Mouse (Mus musculus) CD4-positive, CD25-positive, alpha-beta regulatory T cell, adult 4 months (primary cell): ENCODE results near the gene Fstl4. TPM values are rescaled to one million over a fixed set of nuclear protein-coding genes. Genes with fewer than 3 reads are reported as not detected.

ENCODE experiments used
- ATAC-seq: one replicate; pipeline ENCODE4 v1.8.0; 2017
- polyA plus RNA-seq, 2 experiments: library from polyadenylated mRNA; unstranded; fragments of 100-300 nt; shearing (Covaris generic); gene quantifications; one replicate each; pipeline ENCODE4 v1.2.1; 2017

Gene Fstl4
- polyA plus RNA-seq: not detected

DNA sequence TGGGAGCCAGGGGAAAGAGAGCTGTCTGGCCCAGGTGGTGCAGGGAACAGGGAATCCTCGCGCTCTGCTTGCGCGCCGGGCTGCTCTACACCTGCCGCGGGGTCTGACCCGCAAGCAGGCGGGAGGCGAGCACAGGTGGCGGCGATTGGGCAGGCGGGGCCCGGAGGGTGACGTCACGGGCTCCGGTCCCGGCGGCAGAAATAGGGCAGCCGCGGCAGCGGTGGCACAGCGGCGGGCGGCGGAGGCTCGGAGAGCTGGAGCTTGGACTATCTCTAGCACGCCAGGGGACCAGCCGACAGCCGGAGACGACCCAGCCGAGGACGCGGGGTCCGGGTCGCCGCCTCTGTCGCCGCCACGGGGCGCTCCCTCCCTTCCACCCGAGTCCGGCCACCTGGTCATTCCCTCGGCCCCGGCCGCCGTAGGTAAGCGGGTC lies at the start of gene Fstl4:
Fstl4 (plus strand) TSS at position 174 of the 433 bp plus-strand sequence.
- no peak for ATAC-seq

- no peak for ATAC-seq
Observed at GRCm38 (mm10) chr11:52718570-52718969, 45.9 kb upstream of the Fstl4 start.

GRCm38 (mm10) chr11:52721087-52721486 lies 43.3 kb upstream of the Fstl4 start:
- no peak for ATAC-seq

- ATAC-seq: no peak
Observed at GRCm38 (mm10) chr11:52722706-52723105, 41.7 kb upstream of the Fstl4 start.

- no peak for ATAC-seq
Observed at GRCm38 (mm10) chr11:52726001-52726400, 38.4 kb upstream of the Fstl4 start.

GRCm38 (mm10) chr11:52728479-52728878 lies 36.0 kb upstream of the Fstl4 start:
- ATAC-seq: no peak

DNA sequence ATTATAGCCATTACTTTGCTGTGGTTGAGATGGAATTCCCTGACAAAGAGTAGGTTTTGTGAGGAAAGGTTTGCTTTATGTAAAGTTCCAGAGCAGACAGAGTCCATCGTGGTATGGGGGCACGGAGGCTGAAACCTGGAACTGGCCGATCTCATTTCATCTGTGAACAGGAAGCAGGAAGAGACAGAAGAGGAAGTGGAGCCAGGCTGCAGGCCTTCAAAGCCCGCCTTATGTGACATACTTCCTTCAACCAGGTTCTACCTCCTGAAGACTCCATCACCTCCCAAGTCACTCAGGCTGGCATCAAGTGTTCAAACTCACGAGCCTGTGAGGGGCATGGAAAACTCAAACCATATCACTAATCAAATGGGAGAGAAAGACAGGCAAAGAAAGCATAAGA lies 34.5 kb upstream of the Fstl4 start:
- no peak for ATAC-seq

DNA sequence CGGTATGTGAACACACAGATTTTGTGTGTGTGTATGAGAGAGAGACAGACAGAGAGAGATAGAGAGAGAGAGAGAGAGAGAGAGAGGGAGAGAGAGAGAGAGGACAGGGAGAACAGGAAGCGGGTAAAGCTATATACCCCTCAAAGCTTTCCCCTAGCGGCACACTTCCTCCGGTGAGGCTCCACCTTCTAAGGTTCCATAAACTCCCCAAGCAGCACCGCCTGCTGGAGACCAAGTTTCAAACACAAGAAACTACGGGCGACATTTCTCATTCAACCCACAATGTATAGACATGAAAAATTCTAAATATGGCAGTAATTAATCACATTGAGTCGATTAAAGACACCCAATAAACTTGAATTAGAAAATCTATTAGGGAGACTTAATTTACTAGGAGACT lies 32.5 kb upstream of the Fstl4 start:
- no peak for ATAC-seq

- no peak for ATAC-seq
Observed at GRCm38 (mm10) chr11:52734493-52735195, 29.8 kb upstream of the Fstl4 start.

GRCm38 (mm10) chr11:52739187-52739586 lies 25.2 kb upstream of the Fstl4 start:
- no peak for ATAC-seq

GRCm38 (mm10) chr11:52740466-52740865 lies 24.0 kb upstream of the Fstl4 start:
- ATAC-seq: no peak

- ATAC-seq: no peak
Observed at GRCm38 (mm10) chr11:52743956-52744355, 20.5 kb upstream of the Fstl4 start.

DNA sequence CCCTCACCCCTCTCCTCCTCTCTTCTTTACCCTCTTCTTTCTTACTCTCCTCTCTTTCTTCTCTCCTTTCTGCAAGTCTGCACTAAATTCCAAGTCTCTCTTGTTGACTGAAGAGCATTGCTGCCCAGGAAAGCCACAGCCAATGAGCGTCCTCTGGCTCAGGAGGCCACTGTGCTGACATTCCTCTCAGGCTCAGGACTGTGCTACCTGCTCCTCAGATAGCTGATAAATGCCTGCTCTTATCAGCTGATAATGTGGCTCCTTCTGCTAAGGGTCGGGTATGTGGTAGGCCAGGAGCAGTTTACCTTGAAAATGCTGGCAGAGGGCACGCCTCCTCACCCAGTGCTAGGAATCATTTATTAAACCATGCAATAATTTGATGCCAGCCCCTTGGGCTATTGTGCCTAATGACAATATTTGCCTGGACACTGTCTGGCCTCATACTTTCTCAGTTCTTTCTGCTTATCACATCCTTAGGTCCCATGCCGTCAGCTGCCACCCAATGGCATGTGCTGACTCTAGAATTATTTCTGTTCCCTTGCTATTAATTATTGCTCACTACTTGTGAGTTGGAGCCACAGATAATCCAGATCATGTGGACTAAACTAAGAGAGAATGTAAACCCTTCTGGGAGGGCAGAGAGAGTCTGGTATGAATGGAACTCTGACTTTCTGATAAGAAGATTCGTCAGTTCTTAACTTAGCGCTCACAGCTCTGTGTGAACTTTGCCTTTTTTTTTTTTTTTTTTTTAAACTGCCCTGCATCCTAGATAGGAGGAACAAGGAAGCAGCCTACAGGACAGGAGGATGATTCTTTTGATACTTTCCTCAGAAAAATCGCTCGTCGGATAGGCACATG lies 19.6 kb upstream of the Fstl4 start:
- ATAC-seq: no peak

- no peak for ATAC-seq
Observed at GRCm38 (mm10) chr11:52747206-52747605, 17.2 kb upstream of the Fstl4 start.

DNA sequence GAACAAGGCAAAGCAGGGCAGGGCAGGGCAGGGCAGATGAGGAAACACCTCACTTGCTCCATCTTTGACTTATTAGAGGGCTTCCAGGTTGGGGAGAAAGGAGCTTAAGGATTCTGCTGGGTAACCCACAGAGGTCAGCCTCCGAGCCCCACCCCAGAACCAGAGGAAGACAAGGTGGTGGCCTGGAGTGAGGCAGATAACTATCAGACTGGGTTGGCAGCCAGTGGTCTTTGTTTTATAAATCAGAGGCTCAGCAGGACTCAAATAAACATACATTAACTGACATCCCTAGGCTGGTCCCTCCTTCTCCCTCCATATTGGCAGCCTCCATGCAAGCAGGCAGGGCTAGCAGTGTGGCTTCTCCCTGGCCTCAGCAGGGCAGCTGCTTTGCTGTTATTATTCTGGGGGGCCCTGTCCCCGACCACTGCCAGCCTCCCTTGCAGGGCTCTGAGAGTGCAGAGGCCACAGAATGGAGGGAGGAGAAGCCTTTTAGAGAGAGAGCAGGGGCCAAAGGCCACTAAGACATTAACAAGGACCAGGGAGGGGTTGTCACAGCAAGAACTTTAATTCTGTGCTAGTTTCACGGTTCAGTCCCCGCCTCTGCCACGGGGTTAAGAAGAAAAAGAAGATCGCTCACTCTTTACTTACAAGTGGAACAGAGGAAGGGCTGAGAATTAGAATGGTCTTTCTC lies 16.5 kb upstream of the Fstl4 start:
- no peak for ATAC-seq

GRCm38 (mm10) chr11:52749988-52750387 lies 14.4 kb upstream of the Fstl4 start:
- no peak for ATAC-seq

GRCm38 (mm10) chr11:52752524-52752923 lies 11.9 kb upstream of the Fstl4 start:
- ATAC-seq: no peak

DNA sequence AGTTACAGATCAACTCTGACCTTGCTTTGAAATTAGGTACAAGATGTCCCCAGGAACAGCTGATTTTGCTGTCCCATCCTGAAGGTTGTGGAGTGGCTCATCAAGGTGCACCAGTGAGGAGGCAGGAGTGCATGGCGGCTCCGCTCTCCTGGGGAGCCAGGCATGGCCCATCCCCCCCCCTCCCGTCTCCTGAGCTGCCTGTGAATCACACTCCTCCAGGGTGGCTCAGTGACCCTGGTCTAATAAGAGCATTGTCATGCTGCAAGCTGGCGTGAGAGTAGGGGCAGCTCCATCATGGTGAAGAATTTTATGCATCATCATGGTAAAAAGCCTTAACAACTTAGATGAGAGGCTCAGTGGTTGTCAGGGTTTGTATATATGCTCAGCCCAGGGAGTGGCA lies 11.2 kb upstream of the Fstl4 start:
- ATAC-seq: no peak

GRCm38 (mm10) chr11:52761800-52762199 lies 2.6 kb upstream of the Fstl4 start:
- no peak for ATAC-seq

GRCm38 (mm10) chr11:52764894-52765677 lies 652 bp downstream of the Fstl4 start:
- no peak for ATAC-seq

DNA sequence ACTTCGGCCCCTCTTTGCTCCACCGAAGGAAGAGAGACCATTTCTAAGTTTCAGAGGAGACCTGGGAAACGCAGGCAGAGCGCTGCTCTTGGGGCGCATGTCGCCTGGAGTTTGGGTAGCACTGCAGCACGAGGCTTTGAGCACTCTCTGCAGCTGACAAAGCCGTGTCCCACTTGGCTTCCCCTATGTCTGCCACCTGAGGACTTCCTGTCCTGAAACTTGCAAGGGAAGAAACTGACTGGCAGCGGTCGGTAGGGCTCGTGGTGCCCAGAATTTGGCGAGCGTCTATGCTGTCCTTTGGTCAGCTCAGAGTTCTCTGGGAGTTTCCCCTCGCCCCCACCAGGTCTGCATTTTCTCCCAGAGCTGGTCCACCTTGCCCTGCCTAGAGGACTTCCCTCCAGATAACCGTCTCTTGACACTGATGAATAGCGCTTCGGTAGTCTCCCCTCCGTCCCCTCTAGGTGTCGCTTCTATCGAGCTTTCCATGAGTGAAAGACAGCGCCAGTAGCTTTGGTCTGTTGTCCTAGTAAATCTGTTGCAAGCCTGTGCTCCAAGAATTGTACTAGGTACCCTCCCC lies 1.3 kb downstream of the Fstl4 start:
- ATAC-seq: no peak

- ATAC-seq: no peak
Observed at GRCm38 (mm10) chr11:52767921-52768320, 3.5 kb downstream of the Fstl4 start.
